Mouse (Mus musculus) erythroblast, embryonic 14.5 days (primary cell): ENCODE data around the gene Lmx1b. TPM values are rescaled to one million over a fixed set of nuclear protein-coding genes. Genes with fewer than 3 reads are reported as not detected.

Experiments
- H3K27me3 ChIP-seq: 2 replicates; pipeline ENCODE4 v1.6.1; 2012; ENCODE audit warnings: inconsistent platforms; ENCODE audit not compliant: control insufficient read depth
- H3K36me3 ChIP-seq: 2 replicates; pipeline ENCODE4 v1.6.1; 2012; ENCODE audit warnings: mild to moderate bottlenecking, inconsistent platforms; ENCODE audit not compliant: control insufficient read depth
- H3K4me1 ChIP-seq: 2 replicates; pipeline ENCODE4 v1.6.1; 2012; ENCODE audit warnings: inconsistent platforms; ENCODE audit not compliant: control insufficient read depth
- H3K4me3 ChIP-seq: replicated peaks from 2 replicates; pipeline ENCODE3; 2012; ENCODE audit warnings: moderate library complexity, mild to moderate bottlenecking, inconsistent platforms
- H3K9me3 ChIP-seq: 2 replicates; pipeline ENCODE4 v1.6.1; 2012; ENCODE audit warnings: low read length, inconsistent platforms, mixed read lengths; ENCODE audit not compliant: control insufficient read depth
- GATA1 ChIP-seq: IDR thresholded peaks from 2 replicates; pipeline ENCODE4 v1.6.1; 2012; ENCODE audit warnings: low read length, inconsistent platforms, mixed read lengths
- TAL1 ChIP-seq: IDR thresholded peaks from 3 replicates; pipeline ENCODE4 v1.6.1; 2012; ENCODE audit warnings: low read length, inconsistent platforms, mixed read lengths
- polyA plus RNA-seq: library from polyadenylated mRNA; stranded (reverse); fragments of >175 nt; gene quantifications from 2 replicates; pipeline ENCODE4 v1.2.3, GENCODE M21; 2012

Gene Lmx1b
- not detected in 2 replicates for polyA plus RNA-seq

- TF ChIP-seq GATA1 (no peak), TAL1 (no peak)
- no peak within 1 kb of the TSS for H3K4me3 ChIP-seq
Measured at GRCm38 (mm10) chr2:33640171-33640721, at the start of gene Lmx1b. TSS of gene Lmx1b (minus strand) at chr2:33640511.

GRCm38 (mm10) chr2:33689880-33690462, 49.7 kb upstream of the Lmx1b start:
- H3K4me1 ChIP-seq, result no peaks in the 10 kb centered on the region
- peaks cover 3% of the 10 kb centered on the region; the same call in 1 of the 2 replicates for H3K9me3 ChIP-seq
- H3K4me3 ChIP-seq, result no peak overlapping the region
- no peaks in the 10 kb centered on the region for H3K36me3 ChIP-seq
- peaks cover 11% of the 10 kb centered on the region for H3K27me3 ChIP-seq
- TF ChIP-seq GATA1 (no peak), TAL1 (no peak)

More at GRCm38 (mm10) chr2:33640171-33640721, at the start of gene Lmx1b:
- H3K9me3 ChIP-seq, result peaks cover 2% of the 10 kb centered on the region; the same call in 1 of the 2 replicates
- H3K36me3 ChIP-seq, result no peaks in the 10 kb centered on the region
- peaks cover 100% of the 10 kb centered on the region for H3K27me3 ChIP-seq
- H3K4me1 ChIP-seq, result no peaks in the 10 kb centered on the region; the same call in 1 of the 2 replicates

GRCm38 (mm10) chr2:33689155-33689879, 49.0 kb upstream of the Lmx1b start:
- Histone ChIP-seq H3K4me3 (no peak overlapping the region), H3K36me3 (no peaks in the 10 kb centered on the region), H3K4me1 (no peaks in the 10 kb centered on the region), H3K27me3 (peaks cover 11% of the 10 kb centered on the region), H3K9me3 (peaks cover 3% of the 10 kb centered on the region; the same call in 1 of the 2 replicates)
- TF ChIP-seq GATA1 (no peak), TAL1 (no peak)

DNA sequence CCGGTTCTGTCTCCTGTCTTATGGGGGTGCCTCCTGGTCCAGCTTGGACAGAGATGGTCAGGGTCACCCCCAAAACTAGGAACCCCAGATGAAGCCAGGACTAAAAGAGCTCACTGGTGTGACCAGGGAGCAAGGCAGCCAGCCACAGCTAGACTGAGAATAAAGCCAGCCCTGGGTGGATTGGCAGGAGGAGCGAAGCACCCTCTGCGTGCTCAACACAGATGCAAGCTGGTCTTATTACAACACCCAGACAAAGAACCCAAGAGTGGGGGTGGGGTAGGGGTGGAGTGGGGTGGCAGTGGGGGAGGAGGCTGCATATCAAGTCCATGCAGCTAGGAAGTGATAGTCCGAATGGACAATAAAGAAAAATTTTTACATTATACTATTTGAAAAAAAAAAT, 43.3 kb upstream of the Lmx1b start:
- Histone ChIP-seq H3K9me3 (peaks cover 3% of the 10 kb centered on the region; the same call in 1 of the 2 replicates), H3K36me3 (no peaks in the 10 kb centered on the region), H3K4me3 (no peak overlapping the region), H3K4me1 (no peaks in the 10 kb centered on the region), H3K27me3 (peaks cover 4% of the 10 kb centered on the region)
- TF ChIP-seq TAL1, result no peak

DNA sequence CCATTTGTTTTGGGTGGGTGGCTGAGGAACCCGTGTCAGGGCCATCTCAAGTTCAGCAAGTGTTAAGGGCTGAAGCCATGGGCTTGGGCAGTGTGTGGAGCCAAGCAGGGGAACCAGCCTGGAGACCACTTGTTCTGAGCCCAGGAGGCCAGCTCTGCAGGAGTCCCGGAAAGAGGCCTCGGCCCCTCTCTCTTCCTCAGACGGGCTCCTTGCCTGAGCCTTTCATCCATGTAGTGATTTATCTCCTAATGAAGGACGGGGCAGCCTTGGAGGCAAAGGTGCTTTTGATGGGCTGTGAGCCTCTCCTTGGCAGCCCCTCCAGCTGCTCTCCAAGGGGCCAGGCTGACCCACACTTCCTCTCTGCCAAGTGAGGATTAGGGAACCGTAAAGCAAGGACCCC, 42.8 kb upstream of the Lmx1b start:
- H3K4me1 ChIP-seq, result no peaks in the 10 kb centered on the region
- no peaks in the 10 kb centered on the region for H3K36me3 ChIP-seq
- H3K4me3 ChIP-seq, result no peak overlapping the region
- no peak for TF ChIP-seq GATA1
- TF ChIP-seq TAL1, result no peak
- peaks cover 3% of the 10 kb centered on the region; the same call in 1 of the 2 replicates for H3K9me3 ChIP-seq
- no peaks in the 10 kb centered on the region for H3K27me3 ChIP-seq

- H3K4me3 ChIP-seq, result no peak overlapping the region
- TF ChIP-seq TAL1, result no peak
- no peak for TF ChIP-seq GATA1
- no peaks in the 10 kb centered on the region for H3K4me1 ChIP-seq
- no peaks in the 10 kb centered on the region for H3K36me3 ChIP-seq
- H3K9me3 ChIP-seq, result peaks cover under 1% of the 10 kb centered on the region; the same call in 1 of the 2 replicates
- no peaks in the 10 kb centered on the region for H3K27me3 ChIP-seq
Measured at GRCm38 (mm10) chr2:33682219-33682618, 41.9 kb upstream of the Lmx1b start.

- Histone ChIP-seq H3K9me3 (no peaks in the 10 kb centered on the region), H3K4me1 (no peaks in the 10 kb centered on the region), H3K4me3 (no peak overlapping the region), H3K27me3 (no peaks in the 10 kb centered on the region), H3K36me3 (no peaks in the 10 kb centered on the region)
- no peak for TF ChIP-seq TAL1
- TF ChIP-seq GATA1, result no peak
Measured at GRCm38 (mm10) chr2:33678950-33679654, 38.8 kb upstream of the Lmx1b start.

GRCm38 (mm10) chr2:33672701-33673472, 32.6 kb upstream of the Lmx1b start:
- Histone ChIP-seq H3K36me3 (no peaks in the 10 kb centered on the region), H3K27me3 (no peaks in the 10 kb centered on the region), H3K4me1 (no peaks in the 10 kb centered on the region), H3K9me3 (no peaks in the 10 kb centered on the region), H3K4me3 (no peak overlapping the region)
- TF ChIP-seq TAL1, result no peak
- no peak for TF ChIP-seq GATA1
